In genomic region chr6:113342297-113342696, GRCm38 (mm10) we compare ENCODE assay signal across 10 mouse cellular contexts. TPM values are rescaled to one million over a fixed set of nuclear protein-coding genes. Genes with fewer than 3 reads are reported as not detected.
DNase-seq lines count a peak whose midpoint lies in the region; ATAC-seq lines count a peak whose summit lies in the region.
"Had no signal": no experiment of that assay in that cellular context is flagged by ENCODE, and none has a peak within 500 bp of the region (broad histone marks: within the 10 kb centered on the region; RNA-seq: fewer than 3 reads in every experiment).

No protein-coding gene starts in this region.

- no peaks in the 10 kb centered on the region for H3K27me3 ChIP-seq in embryonic facial prominence, embryonic 11.5 days (ENCODE audit: control insufficient read depth, insufficient read depth, low read length)
- no peaks in the 10 kb centered on the region for H3K27me3 ChIP-seq in hindbrain, embryonic 12.5 days
- no peaks in the 10 kb centered on the region for H3K27me3 ChIP-seq in midbrain, embryonic 13.5 days
- H3K27me3 ChIP-seq: Patski had no signal

- H3K4me1 ChIP-seq in embryonic facial prominence, embryonic 11.5 days (ENCODE audit: control insufficient read depth, insufficient read depth, low read length) = no peaks in the 10 kb centered on the region
- peaks cover 25% of the 10 kb centered on the region for H3K4me1 ChIP-seq in hindbrain, embryonic 12.5 days
- H3K4me1 ChIP-seq in midbrain, embryonic 13.5 days (replicated peaks) = peaks cover 28% of the 10 kb centered on the region

- H3K9me3 ChIP-seq in embryonic facial prominence, embryonic 11.5 days (replicated peaks; ENCODE audit: control insufficient read depth, low read length) = no peaks in the 10 kb centered on the region
- H3K9me3 ChIP-seq in hindbrain, embryonic 12.5 days (replicated peaks) = no peaks in the 10 kb centered on the region
- H3K9me3 ChIP-seq in midbrain, embryonic 13.5 days = no peaks in the 10 kb centered on the region

- H3K36me3 ChIP-seq in embryonic facial prominence, embryonic 11.5 days (replicated peaks; ENCODE audit: control insufficient read depth, insufficient read depth, low read depth, low read length) = no peaks in the 10 kb centered on the region
- peaks cover 18% of the 10 kb centered on the region for H3K36me3 ChIP-seq in hindbrain, embryonic 12.5 days
- H3K36me3 ChIP-seq in midbrain, embryonic 13.5 days = peaks cover 28% of the 10 kb centered on the region

- H3K4me3 ChIP-seq in embryonic facial prominence, embryonic 11.5 days (ENCODE audit: low read depth, low read length) = no peak overlapping the region
- peak overlapping the region; percentile 52; the same call in 1 of the 2 replicates for H3K4me3 ChIP-seq in hindbrain, embryonic 12.5 days
- peak overlapping the region; percentile 63 for H3K4me3 ChIP-seq in midbrain, embryonic 13.5 days (replicated peaks)

- H3K4me2 ChIP-seq in embryonic facial prominence, embryonic 11.5 days (ENCODE audit: low read depth, low read length) = no peak overlapping the region
- H3K4me2 ChIP-seq in hindbrain, embryonic 12.5 days (replicated peaks) = peak overlapping the region; percentile 73
- H3K4me2 ChIP-seq in midbrain, embryonic 13.5 days (replicated peaks) = peak overlapping the region; percentile 86

- peak; percentile 29 for DNase-seq in kidney, postnatal 10 days
- DNase-seq in kidney, adult 18-20 months = no peak
- peak; percentile 16 for DNase-seq in embryonic facial prominence, embryonic 11.5 days (ENCODE audit: low spot score)
- no peak for DNase-seq in adrenal gland, postnatal 14 days
- DNase-seq in cerebellum, adult 11 months = no peak
- DNase-seq: thymus, postnatal 25 days had no signal

- no peak for ATAC-seq in embryonic facial prominence, embryonic 11.5 days (replicated peaks; ENCODE audit: insufficient number of reproducible peaks, low FRiP score, low TSS enrichment, low read depth)
- ATAC-seq in hindbrain, embryonic 12.5 days (ENCODE audit: low FRiP score) = no peak
- no peak for ATAC-seq in midbrain, embryonic 13.5 days
- ATAC-seq in cerebellum, adult (ENCODE audit: insufficient number of reproducible peaks, low FRiP score, low TSS enrichment) = no peak

- H3K9ac ChIP-seq in embryonic facial prominence, embryonic 11.5 days (replicated peaks; ENCODE audit: low read length) = no peak overlapping the region
- no peak overlapping the region for H3K9ac ChIP-seq in hindbrain, embryonic 12.5 days
- no peak overlapping the region for H3K9ac ChIP-seq in midbrain, embryonic 13.5 days (replicated peaks)

- H3K27ac ChIP-seq in embryonic facial prominence, embryonic 11.5 days (replicated peaks; ENCODE audit: low read depth, low read length) = no peak overlapping the region
- no peak overlapping the region for H3K27ac ChIP-seq in hindbrain, embryonic 12.5 days
- no peak overlapping the region for H3K27ac ChIP-seq in midbrain, embryonic 13.5 days

- 65% methylated on average over 3 of the region's 7 CpGs for WGBS in embryonic facial prominence, embryonic 11.5 days
- 52% methylated on average over 4 of the region's 7 CpGs for whole genome bisulfite sequencing in hindbrain, embryonic 12.5 days
- WGBS in midbrain, embryonic 13.5 days = 34% methylated on average over 4 of the region's 7 CpGs

RNA-seq across cellular contexts. Expression of gene Camk1, which starts 1.5 kb away (rescaled TPM):
- 73.5 and 77.1 TPM in 2 replicates for polyA plus RNA-seq in embryonic facial prominence, embryonic 11.5 days (2014; fragmentation: Nextera tagmentation; extraction: Ambion mirVana)
- 72.5 and 78.4 TPM in 2 replicates for polyA plus RNA-seq in hindbrain, embryonic 12.5 days (2016; fragmentation: Nextera tagmentation; extraction: Ambion mirVana)
- 79.4 and 81.4 TPM in 2 replicates for polyA plus RNA-seq in midbrain, embryonic 13.5 days (2015; fragmentation: Nextera tagmentation; extraction: Ambion mirVana)
- total RNA-seq in adrenal gland, postnatal 14 days (2021) = 46.4 and 49.3 TPM in 2 replicates

RNA-seq across cellular contexts. Expression of gene Ogg1, which starts 15.5 kb away (rescaled TPM):
- polyA plus RNA-seq in embryonic facial prominence, embryonic 11.5 days (2014; fragmentation: Nextera tagmentation; extraction: Ambion mirVana) = 13.0 and 14.6 TPM in 2 replicates
- polyA plus RNA-seq in hindbrain, embryonic 12.5 days (2016; fragmentation: Nextera tagmentation; extraction: Ambion mirVana) = 11.1 and 12.0 TPM in 2 replicates
- 9.5 and 9.9 TPM in 2 replicates for polyA plus RNA-seq in midbrain, embryonic 13.5 days (2015; fragmentation: Nextera tagmentation; extraction: Ambion mirVana)
- total RNA-seq in adrenal gland, postnatal 14 days (2021) = 11.3 and 11.8 TPM in 2 replicates

RNA-seq across cellular contexts. Expression of gene Brpf1, which starts 35.4 kb away (rescaled TPM):
- 17.6 and 21.3 TPM in 2 replicates for polyA plus RNA-seq in embryonic facial prominence, embryonic 11.5 days (2014; fragmentation: Nextera tagmentation; extraction: Ambion mirVana)
- 28.2 and 28.4 TPM in 2 replicates for polyA plus RNA-seq in hindbrain, embryonic 12.5 days (2016; fragmentation: Nextera tagmentation; extraction: Ambion mirVana)
- polyA plus RNA-seq in midbrain, embryonic 13.5 days (2015; fragmentation: Nextera tagmentation; extraction: Ambion mirVana) = 19.4 and 21.4 TPM in 2 replicates
- 32.3 and 36.7 TPM in 2 replicates for total RNA-seq in adrenal gland, postnatal 14 days (2021)

RNA-seq across cellular contexts. Expression of gene Tada3, which starts 35.4 kb away (rescaled TPM):
- polyA plus RNA-seq in embryonic facial prominence, embryonic 11.5 days (2014; fragmentation: Nextera tagmentation; extraction: Ambion mirVana) = 44.3 and 51.0 TPM in 2 replicates
- polyA plus RNA-seq in hindbrain, embryonic 12.5 days (2016; fragmentation: Nextera tagmentation; extraction: Ambion mirVana) = 64.5 and 66.0 TPM in 2 replicates
- polyA plus RNA-seq in midbrain, embryonic 13.5 days (2015; fragmentation: Nextera tagmentation; extraction: Ambion mirVana) = 64.5 and 74.7 TPM in 2 replicates
- 34.9 and 35.5 TPM in 2 replicates for total RNA-seq in adrenal gland, postnatal 14 days (2021)

RNA-seq across cellular contexts. Expression of gene Arpc4, which starts 35.6 kb away (rescaled TPM):
- polyA plus RNA-seq in embryonic facial prominence, embryonic 11.5 days (2014; fragmentation: Nextera tagmentation; extraction: Ambion mirVana) = 201 and 203 TPM in 2 replicates
- polyA plus RNA-seq in hindbrain, embryonic 12.5 days (2016; fragmentation: Nextera tagmentation; extraction: Ambion mirVana) = 363 and 371 TPM in 2 replicates
- 393 and 407 TPM in 2 replicates for polyA plus RNA-seq in midbrain, embryonic 13.5 days (2015; fragmentation: Nextera tagmentation; extraction: Ambion mirVana)
- total RNA-seq in adrenal gland, postnatal 14 days (2021) = 165 and 176 TPM in 2 replicates

Comparison
In these comparisons a context has a peak if more than half of its experiments do, and no peak if none do; other contexts are left out.
1. DNase-seq: peak in kidney, postnatal 10 days (single experiment) and embryonic facial prominence, embryonic 11.5 days (single experiment); none in kidney, adult 18-20 months (single experiment), adrenal gland, postnatal 14 days (single experiment) and cerebellum, adult 11 months (single experiment).